27 mouse cellular contexts compared by ENCODE assay signal in the genomic region with DNA sequence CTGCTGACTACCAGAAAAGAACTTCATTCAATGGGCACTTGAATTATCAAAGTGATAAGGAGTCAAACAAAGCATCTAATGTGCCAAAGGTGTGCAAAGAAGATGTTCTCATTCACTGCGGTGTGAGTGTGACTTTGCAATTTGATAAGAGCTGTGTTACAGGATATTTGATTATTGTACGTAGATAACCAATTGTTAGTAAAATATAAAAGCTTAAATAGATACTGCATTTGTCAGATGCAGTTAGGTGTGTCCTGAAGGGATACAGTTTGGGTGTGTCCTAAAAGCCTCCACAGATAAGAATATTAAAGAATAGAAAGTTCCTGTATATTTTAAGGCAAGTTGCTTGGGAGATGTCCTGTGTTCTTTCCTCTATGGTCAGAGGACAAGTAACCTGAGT.
"Had no signal": no experiment of that assay in that cellular context is flagged by ENCODE, and none has a peak within 500 bp of the region (broad histone marks: within the 10 kb centered on the region; RNA-seq: fewer than 3 reads in every experiment).

No protein-coding gene starts in this region.

- H3K27me3 ChIP-seq: embryonic facial prominence, embryonic 12.5 days; embryonic facial prominence, embryonic 13.5 days; embryonic facial prominence, embryonic 15.5 days; forebrain, embryonic 12.5 days; forebrain, embryonic 13.5 days; forebrain, embryonic 15.5 days had no signal

- DNase-seq: cerebellum, adult 8-10 months; cerebellum, adult 9-10 months; cerebellum, adult 9-11 months; cerebellum, postnatal 10 days; cerebellum, postnatal 14 days; cerebellum, postnatal 25 days; cerebellum, postnatal 36 days; embryo, embryonic 11 days; forebrain, postnatal 0 days; gastrocnemius, adult 2 months; gastrocnemius, postnatal 14 days; gastrocnemius, postnatal 25 days; gastrocnemius, postnatal 36 days; heart, adult 18-20 months; heart, adult 2 months had no signal

- H3K9me3 ChIP-seq: embryonic facial prominence, embryonic 10.5 days; embryonic facial prominence, embryonic 12.5 days; embryonic facial prominence, embryonic 15.5 days; forebrain, embryonic 10.5 days; forebrain, embryonic 12.5 days; forebrain, embryonic 15.5 days had no signal

- H3K27ac ChIP-seq: embryonic facial prominence, embryonic 10.5 days; embryonic facial prominence, embryonic 12.5 days; embryonic facial prominence, embryonic 13.5 days; embryonic facial prominence, embryonic 15.5 days; forebrain, embryonic 10.5 days; forebrain, embryonic 12.5 days; forebrain, embryonic 13.5 days; forebrain, embryonic 15.5 days; gastrocnemius, adult 2 months; heart, adult 2 months; heart, embryonic 10.5 days had no signal

- H3K36me3 ChIP-seq: embryonic facial prominence, embryonic 10.5 days; embryonic facial prominence, embryonic 12.5 days; embryonic facial prominence, embryonic 13.5 days; embryonic facial prominence, embryonic 15.5 days; forebrain, embryonic 10.5 days; forebrain, embryonic 12.5 days; forebrain, embryonic 15.5 days; heart, embryonic 10.5 days had no signal

- H3K9ac ChIP-seq: embryonic facial prominence, embryonic 12.5 days; embryonic facial prominence, embryonic 13.5 days; embryonic facial prominence, embryonic 15.5 days; forebrain, embryonic 12.5 days; forebrain, embryonic 13.5 days; forebrain, embryonic 15.5 days; forebrain, postnatal 0 days had no signal

- ATAC-seq: forebrain, embryonic 13.5 days; forebrain, embryonic 14.5 days; forebrain, embryonic 15.5 days; forebrain, embryonic 16.5 days; forebrain, postnatal 0 days had no signal

- H3K4me3 ChIP-seq: embryonic facial prominence, embryonic 10.5 days; embryonic facial prominence, embryonic 12.5 days; embryonic facial prominence, embryonic 13.5 days; embryonic facial prominence, embryonic 15.5 days; erythroblast, embryonic 14.5 days; forebrain, embryonic 10.5 days; forebrain, embryonic 12.5 days; forebrain, embryonic 13.5 days; forebrain, embryonic 15.5 days; gastrocnemius, adult 2 months; heart, adult 2 months; heart, embryonic 10.5 days had no signal

- H3K4me1 ChIP-seq: embryonic facial prominence, embryonic 10.5 days; embryonic facial prominence, embryonic 12.5 days; embryonic facial prominence, embryonic 13.5 days; embryonic facial prominence, embryonic 15.5 days; forebrain, embryonic 10.5 days; forebrain, embryonic 12.5 days; forebrain, embryonic 13.5 days; forebrain, embryonic 15.5 days; heart, embryonic 10.5 days had no signal
